Mouse (Mus musculus): ENCODE data around the gene Bmp8b. TPM values are rescaled to one million over a fixed set of nuclear protein-coding genes. Genes with fewer than 3 reads are reported as not detected.

Bmp8b gene
- total RNA-seq, 2 experiments from 2014 or later, result 0.62 to 0.86 TPM

Other genes starting within 250 kb of the Bmp8b start
- 100 to 1,000 TPM; 231 to 249 TPM for gene Cap1, start 219.1 kb upstream of the Bmp8b start, total RNA-seq (2021)
- 10 to 100 TPM; 71.2 to 86.1 TPM for gene Mfsd2a, start 144.0 kb upstream of the Bmp8b start, total RNA-seq (2021)
- gene Mycl, start 109.5 kb upstream of the Bmp8b start, total RNA-seq (2021), result 10 to 100 TPM; 41.7 to 47.2 TPM
- 10 to 100 TPM; 25.2 to 27.6 TPM for gene Trit1, start 88.6 kb upstream of the Bmp8b start, total RNA-seq (2021)
- gene Oxct2b, start 11.1 kb downstream of the Bmp8b start, total RNA-seq (2021), result under 1 TPM; 0.30 to 0.38 TPM
- 10 to 100 TPM; 17.5 to 21.5 TPM for gene Ppie, start 34.8 kb downstream of the Bmp8b start, total RNA-seq (2021)
- 100 to 1,000 TPM; 331 to 338 TPM for gene Hpcal4, start 78.1 kb downstream of the Bmp8b start, total RNA-seq (2021)
- gene Nt5c1a, start 96.3 kb downstream of the Bmp8b start, total RNA-seq (2021), result 1 to 10 TPM; 9.3 to 9.8 TPM
- 1 to 10 TPM; 6.7 to 7.7 TPM for gene Heyl, start 128.4 kb downstream of the Bmp8b start, total RNA-seq (2021)
- 10 to 100 TPM; 39.4 to 45.7 TPM for gene Pabpc4, start 157.2 kb downstream of the Bmp8b start, total RNA-seq (2021)
- under 1 TPM in 1 of 2 experiments, not detected in 1; 0.18 TPM for gene Oxct2a, start 218.5 kb downstream of the Bmp8b start, total RNA-seq (2021)
- not detected for gene Bmp8a, start 238.1 kb downstream of the Bmp8b start, total RNA-seq (2021)